Mouse (Mus musculus) heart, adult 8-10 months (tissue): ENCODE measurements around the gene Cacna1c. TPM values are rescaled to one million over a fixed set of nuclear protein-coding genes. Genes with fewer than 3 reads are reported as not detected.
A peak's percentile ranks its signal among the peaks of the same experiment; 100 is the strongest.

Experiments
- DNase-seq: peaks from one replicate; pipeline ENCODE4 v3.0.0; 2022; ENCODE audit warnings: low spot score
- total RNA-seq, 4 experiments: library from RNA; stranded (reverse); gene quantifications; 2 replicates each; pipeline ENCODE4 v1.2.4; 2022

Gene Cacna1c
- total RNA-seq, 4 experiments from 2014 or later: 227 to 263 (median 245) TPM

- no peak for DNase-seq
These were observed 272.3 kb downstream of the Cacna1c start for GRCm38 (mm10) chr6:118923926-118924325.

- DNase-seq: no peak
These were observed 273.0 kb downstream of the Cacna1c start for GRCm38 (mm10) chr6:118923212-118923577.

- peak; percentile 68 for DNase-seq
These were observed 273.6 kb downstream of the Cacna1c start for GRCm38 (mm10) chr6:118922328-118923211.

GRCm38 (mm10) chr6:118908176-118908575 is 288.0 kb downstream of the Cacna1c start:
- DNase-seq: no peak

- DNase-seq: no peak
These were observed 288.5 kb downstream of the Cacna1c start for GRCm38 (mm10) chr6:118907704-118908103.

- DNase-seq: no peak
These were observed 289.3 kb downstream of the Cacna1c start for GRCm38 (mm10) chr6:118906878-118907277.

GRCm38 (mm10) chr6:118899688-118900087 is 296.5 kb downstream of the Cacna1c start:
- no peak for DNase-seq

- DNase-seq: peak; percentile 33
These were observed 299.1 kb downstream of the Cacna1c start for GRCm38 (mm10) chr6:118897101-118897500.

GRCm38 (mm10) chr6:118894043-118894442 is 302.2 kb downstream of the Cacna1c start:
- no peak for DNase-seq

GRCm38 (mm10) chr6:118889441-118889840 is 306.8 kb downstream of the Cacna1c start:
- DNase-seq: no peak

- DNase-seq: no peak
These were observed 309.2 kb downstream of the Cacna1c start for GRCm38 (mm10) chr6:118887032-118887431.

- DNase-seq: no peak
These were observed 311.3 kb downstream of the Cacna1c start for GRCm38 (mm10) chr6:118884961-118885360.

- DNase-seq: peak; percentile 48
These were observed 312.1 kb downstream of the Cacna1c start for GRCm38 (mm10) chr6:118884073-118884551.

GRCm38 (mm10) chr6:118876204-118876603 is 320.0 kb downstream of the Cacna1c start:
- peak; percentile 63 for DNase-seq

- no peak for DNase-seq
These were observed 325.9 kb downstream of the Cacna1c start for GRCm38 (mm10) chr6:118870241-118870841.

GRCm38 (mm10) chr6:118867384-118867783 is 328.8 kb downstream of the Cacna1c start:
- DNase-seq: no peak

GRCm38 (mm10) chr6:118866889-118867288 is 329.3 kb downstream of the Cacna1c start:
- DNase-seq: no peak

GRCm38 (mm10) chr6:118865777-118866380 is 330.3 kb downstream of the Cacna1c start:
- peak; percentile 41 for DNase-seq

- DNase-seq: no peak
These were observed 331.3 kb downstream of the Cacna1c start for GRCm38 (mm10) chr6:118864696-118865620.

- DNase-seq: no peak
These were observed 333.5 kb downstream of the Cacna1c start for GRCm38 (mm10) chr6:118862727-118863126.

- DNase-seq: no peak
These were observed 334.1 kb downstream of the Cacna1c start for GRCm38 (mm10) chr6:118862091-118862490.
